Mouse (Mus musculus): Measurements from ENCODE around the gene Fbp2. TPM values are rescaled to one million over a fixed set of nuclear protein-coding genes. Genes with fewer than 3 reads are reported as not detected.

Fbp2 gene
- polyA plus RNA-seq (2012; ENCODE audit: low replicate concordance): not detected in 2 replicates

DNA sequence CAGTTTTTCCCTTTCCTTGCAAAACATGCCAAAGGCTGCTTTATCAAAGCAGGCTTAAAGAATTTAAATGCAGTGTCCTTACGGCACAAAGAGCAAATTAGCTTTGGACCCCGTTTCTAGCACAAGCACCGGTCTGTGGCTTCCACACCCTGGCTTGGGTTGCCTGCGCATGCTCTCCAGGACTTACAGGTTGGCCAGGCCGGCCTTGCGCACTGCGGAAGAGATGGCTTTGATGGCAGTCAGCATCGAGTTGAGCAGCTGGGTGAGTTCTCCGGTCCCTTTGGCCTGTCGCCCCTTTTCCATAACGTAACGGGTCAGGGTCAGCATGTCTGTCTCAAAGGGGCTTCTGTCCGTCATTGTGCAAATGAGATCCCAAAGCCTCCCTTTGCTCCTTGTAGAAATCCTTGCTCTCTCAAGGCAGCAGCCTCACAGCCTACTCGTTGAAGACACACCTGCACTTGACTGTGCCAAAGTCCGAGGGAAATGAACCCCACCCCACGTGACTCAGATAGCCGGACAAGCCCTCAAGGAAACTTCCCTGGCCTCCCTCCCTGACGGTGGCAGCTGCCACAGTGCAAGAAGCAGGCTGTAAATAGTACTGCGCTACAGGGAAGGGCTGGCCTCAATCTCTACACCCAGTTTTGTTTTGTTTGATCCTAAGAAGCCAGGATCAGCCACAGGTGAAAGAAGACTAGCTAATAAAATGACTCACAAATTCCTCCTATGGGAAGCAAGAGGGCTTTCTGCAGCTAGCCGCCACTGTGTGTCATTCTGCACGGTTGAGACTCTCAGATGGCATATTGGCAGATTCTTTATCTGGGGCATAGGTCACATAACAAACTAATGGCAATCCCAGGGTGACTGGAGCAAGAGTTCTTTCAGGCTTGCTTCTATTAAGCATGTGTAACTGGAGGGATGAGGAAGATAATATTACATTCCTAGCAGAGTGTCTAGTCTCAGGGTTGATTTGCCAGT is at the start of gene Fbp2:
Fbp2 (minus strand) TSS at position 482 of the 975 bp plus-strand sequence.

DNA sequence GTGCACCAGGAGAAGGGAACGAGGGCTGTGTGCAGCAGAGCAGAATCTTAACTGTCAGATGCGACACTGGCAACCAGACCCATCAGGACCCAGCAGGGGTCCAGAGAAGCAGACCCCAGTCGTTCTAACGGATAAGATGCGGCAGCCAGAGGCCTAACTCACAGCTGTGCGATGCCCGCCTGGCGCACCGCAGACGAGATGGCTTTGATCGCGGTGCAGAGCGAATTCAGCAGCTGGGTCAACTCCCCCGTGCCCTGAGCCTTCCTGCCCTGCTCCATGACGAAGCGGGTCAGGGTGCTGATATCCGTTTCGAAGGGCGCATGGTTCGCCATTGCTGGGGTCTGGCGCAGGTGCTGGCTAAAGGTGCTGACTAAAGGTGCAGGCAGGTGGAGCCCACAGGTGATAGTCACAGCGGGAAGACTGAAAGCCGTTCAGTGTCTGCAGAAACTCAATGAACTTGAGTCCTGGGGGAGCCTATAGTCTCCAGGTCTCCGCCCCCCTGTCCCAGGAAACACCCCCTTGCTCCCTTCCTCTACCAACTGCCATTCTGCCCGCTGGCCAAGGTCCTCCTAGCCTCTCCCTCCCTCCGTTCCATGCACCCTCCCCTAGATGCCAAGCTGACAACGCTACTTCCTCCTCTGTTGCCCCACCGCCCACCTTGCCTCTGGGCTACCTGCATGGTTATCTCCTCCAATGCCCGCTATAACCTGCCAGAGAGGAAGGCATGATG is 29.7 kb upstream of the Fbp2 start, which contains the start of gene Fbp1:
Fbp1 (minus strand) TSS at position 571 of the 730 bp plus-strand sequence.

Other genes starting within 250 kb of the Fbp2 start
- gene 6720489N17Rik, start 234.2 kb downstream of the Fbp2 start, polyA plus RNA-seq (2012; ENCODE audit: low replicate concordance): 0.04 and 0.34 TPM in 2 replicates
- 1.4 and 1.5 TPM in 2 replicates for gene Platr25, start 97.7 kb downstream of the Fbp2 start, polyA plus RNA-seq (2012; ENCODE audit: low replicate concordance)
- 0.43 TPM in 1 of 2 replicates, not detected in the other for gene Gm5141, start 72.6 kb downstream of the Fbp2 start, polyA plus RNA-seq (2012; ENCODE audit: low replicate concordance)
- gene Fbp1, start 29.9 kb upstream of the Fbp2 start, polyA plus RNA-seq (2012; ENCODE audit: low replicate concordance): 0.09 and 0.37 TPM in 2 replicates
- gene 2010111I01Rik, start 106.5 kb upstream of the Fbp2 start, polyA plus RNA-seq (2012; ENCODE audit: low replicate concordance): 26.1 and 29.8 TPM in 2 replicates